Mouse (Mus musculus): ENCODE data around the gene Stmn3. TPM values are rescaled to one million over a fixed set of nuclear protein-coding genes. Genes with fewer than 3 reads are reported as not detected.

Gene Stmn3
- not detected for polyA plus RNA-seq (2014; fragmentation: Illumina TruSeq; extraction: RNeasy Lipid Tissue Mini Kit (QIAGEN cat#74804); ENCODE audit: low read depth, low replicate concordance)

GRCm38 (mm10) chr2:181314080-181314810 lies at the start of gene Stmn3:
Stmn3 (minus strand) TSS chr2:181314500.

GRCm38 (mm10) chr2:181319248-181320102 lies 5.2 kb upstream of the Stmn3 start, which contains the start of gene Rtel1:
Rtel1 (plus strand) TSS chr2:181319739.

GRCm38 (mm10) chr2:181287958-181288350 lies 26.3 kb downstream of the Stmn3 start, which contains the start of gene Gmeb2:
Gmeb2 (minus strand) TSS chr2:181288035.

Other genes starting within 250 kb of the Stmn3 start
- gene Kcnq2, start 179.2 kb downstream of the Stmn3 start, polyA plus RNA-seq (2014; fragmentation: Illumina TruSeq; extraction: RNeasy Lipid Tissue Mini Kit (QIAGEN cat#74804); ENCODE audit: low read depth, low replicate concordance): 0.16 TPM
- gene Eef1a2, start 157.5 kb downstream of the Stmn3 start, polyA plus RNA-seq (2014; fragmentation: Illumina TruSeq; extraction: RNeasy Lipid Tissue Mini Kit (QIAGEN cat#74804); ENCODE audit: low read depth, low replicate concordance): not detected
- gene Ppdpf, start 127.3 kb downstream of the Stmn3 start, polyA plus RNA-seq (2014; fragmentation: Illumina TruSeq; extraction: RNeasy Lipid Tissue Mini Kit (QIAGEN cat#74804); ENCODE audit: low read depth, low replicate concordance): 69.1 TPM
- not detected for gene Ptk6, start 111.7 kb downstream of the Stmn3 start, polyA plus RNA-seq (2014; fragmentation: Illumina TruSeq; extraction: RNeasy Lipid Tissue Mini Kit (QIAGEN cat#74804); ENCODE audit: low read depth, low replicate concordance)
- gene Srms, start 101.3 kb downstream of the Stmn3 start, polyA plus RNA-seq (2014; fragmentation: Illumina TruSeq; extraction: RNeasy Lipid Tissue Mini Kit (QIAGEN cat#74804); ENCODE audit: low read depth, low replicate concordance): 0.67 TPM
- gene Fndc11, start 94.5 kb downstream of the Stmn3 start, polyA plus RNA-seq (2014; fragmentation: Illumina TruSeq; extraction: RNeasy Lipid Tissue Mini Kit (QIAGEN cat#74804); ENCODE audit: low read depth, low replicate concordance): 3.9 TPM
- 6.7 TPM for gene Helz2, start 72.5 kb downstream of the Stmn3 start, polyA plus RNA-seq (2014; fragmentation: Illumina TruSeq; extraction: RNeasy Lipid Tissue Mini Kit (QIAGEN cat#74804); ENCODE audit: low read depth, low replicate concordance)
- 11.4 TPM for gene Gmeb2, start 26.5 kb downstream of the Stmn3 start, polyA plus RNA-seq (2014; fragmentation: Illumina TruSeq; extraction: RNeasy Lipid Tissue Mini Kit (QIAGEN cat#74804); ENCODE audit: low read depth, low replicate concordance)
- gene Rtel1, start 5.2 kb upstream of the Stmn3 start, polyA plus RNA-seq (2014; fragmentation: Illumina TruSeq; extraction: RNeasy Lipid Tissue Mini Kit (QIAGEN cat#74804); ENCODE audit: low read depth, low replicate concordance): 31.5 TPM
- 31.6 TPM for gene Zgpat, start 50.4 kb upstream of the Stmn3 start, polyA plus RNA-seq (2014; fragmentation: Illumina TruSeq; extraction: RNeasy Lipid Tissue Mini Kit (QIAGEN cat#74804); ENCODE audit: low read depth, low replicate concordance)
- 46.8 TPM for gene Arfrp1, start 50.9 kb upstream of the Stmn3 start, polyA plus RNA-seq (2014; fragmentation: Illumina TruSeq; extraction: RNeasy Lipid Tissue Mini Kit (QIAGEN cat#74804); ENCODE audit: low read depth, low replicate concordance)
- 22.9 TPM for gene Lime1, start 65.6 kb upstream of the Stmn3 start, polyA plus RNA-seq (2014; fragmentation: Illumina TruSeq; extraction: RNeasy Lipid Tissue Mini Kit (QIAGEN cat#74804); ENCODE audit: low read depth, low replicate concordance)
- gene Zbtb46, start 144.9 kb upstream of the Stmn3 start, polyA plus RNA-seq (2014; fragmentation: Illumina TruSeq; extraction: RNeasy Lipid Tissue Mini Kit (QIAGEN cat#74804); ENCODE audit: low read depth, low replicate concordance): 6.7 TPM
- 1.0 TPM for gene Abhd16b, start 178.7 kb upstream of the Stmn3 start, polyA plus RNA-seq (2014; fragmentation: Illumina TruSeq; extraction: RNeasy Lipid Tissue Mini Kit (QIAGEN cat#74804); ENCODE audit: low read depth, low replicate concordance)
- gene Tpd52l2, start 182.6 kb upstream of the Stmn3 start, polyA plus RNA-seq (2014; fragmentation: Illumina TruSeq; extraction: RNeasy Lipid Tissue Mini Kit (QIAGEN cat#74804); ENCODE audit: low read depth, low replicate concordance): 82.0 TPM
- gene Dnajc5, start 206.0 kb upstream of the Stmn3 start, polyA plus RNA-seq (2014; fragmentation: Illumina TruSeq; extraction: RNeasy Lipid Tissue Mini Kit (QIAGEN cat#74804); ENCODE audit: low read depth, low replicate concordance): 60.9 TPM